Mouse (Mus musculus) heart, postnatal 0 days (tissue): ENCODE results near the gene Morc2a. TPM values are rescaled to one million over a fixed set of nuclear protein-coding genes. Genes with fewer than 3 reads are reported as not detected.

Experiments used
- ATAC-seq: fragments of 200-750 bp; cut with Nextera tagmentation; 2 replicates; pipeline ENCODE4 v1.8.0; 2017; ENCODE audit warnings: low read depth, moderate number of reproducible peaks, moderate library complexity; ENCODE audit not compliant: insufficient read depth
- DNase-seq: peaks from one replicate; pipeline ENCODE4 v3.0.0-alpha.2; 2016; ENCODE audit warnings: low spot score
- H3K27ac ChIP-seq: fragments of 300-500 bp; sonication (generic); 2 replicates; pipeline ENCODE4 v1.5.1; 2014; ENCODE audit warnings: low read depth, mild to moderate bottlenecking
- H3K27me3 ChIP-seq: fragments of 300-500 bp; sonication (generic); 2 replicates; pipeline ENCODE4 v1.6.1; 2014; ENCODE audit warnings: low read length, mixed read lengths; ENCODE audit not compliant: control insufficient read depth, insufficient read depth
- H3K36me3 ChIP-seq: fragments of 300-500 bp; sonication (generic); replicated peaks from 2 replicates; pipeline ENCODE4 v1.6.1; 2014; ENCODE audit warnings: low read length, mixed read lengths; ENCODE audit not compliant: control insufficient read depth, insufficient read depth
- H3K4me1 ChIP-seq: fragments of 300-500 bp; sonication (generic); 2 replicates; pipeline ENCODE4 v1.6.1; 2014; ENCODE audit warnings: antibody characterized with exemption; ENCODE audit not compliant: control insufficient read depth, insufficient read depth
- H3K4me2 ChIP-seq: fragments of 300-500 bp; sonication (generic); 2 replicates; pipeline ENCODE4 v1.6.1; 2014; ENCODE audit warnings: low read depth, mild to moderate bottlenecking, low read length, moderate library complexity
- H3K4me3 ChIP-seq: fragments of 300-500 bp; sonication (generic); 2 replicates; pipeline ENCODE4 v1.5.1; 2014; ENCODE audit warnings: low read depth, low read length
- H3K9ac ChIP-seq: fragments of 300-500 bp; sonication (generic); replicated peaks from 2 replicates; pipeline ENCODE4 v1.6.1; 2014; ENCODE audit warnings: low read depth, low read length, mixed read lengths
- H3K9me3 ChIP-seq: fragments of 300-500 bp; sonication (generic); replicated peaks from 2 replicates; pipeline ENCODE4 v1.6.1; 2016; ENCODE audit warnings: low read length; ENCODE audit not compliant: control insufficient read depth
- CTCF ChIP-seq: IDR thresholded peaks from 2 replicates; pipeline ENCODE4 v1.5.1; 2016; ENCODE audit warnings: antibody characterized with exemption, control low read depth, low read depth
- EP300 ChIP-seq: IDR thresholded peaks from 2 replicates; pipeline ENCODE4 v1.6.1; 2016; ENCODE audit warnings: antibody characterized with exemption, low read depth
- WGBS: fragments of 180-500 bp; shearing (Covaris S2); extraction: QIAGEN DNeasy Blood & Tissue Kit; methylation state at CpG from one replicate; pipeline ENCODE4 v1.1.7; 2014; 5-methylcytosine and 5-hydroxymethylcytosine counted together
- polyA plus RNA-seq: library from polyadenylated mRNA; unstranded; fragments of >200 nt; fragmentation: Nextera tagmentation; extraction: Ambion mirVana; gene quantifications from 2 replicates; pipeline ENCODE4 v1.2.1, GENCODE M21; 2015
- total RNA-seq: library from RNA; depleted of rRNA; stranded (reverse); fragments of >200 nt; gene quantifications from 2 replicates; pipeline ENCODE4 v1.2.3, GENCODE M21; 2014; ENCODE audit warnings: low replicate concordance

Gene Morc2a
- total and polyA plus RNA-seq, 2 experiments from 2014 or later: 9.5 to 12.8 TPM

- 55% methylated on average over 14 of the region's 14 CpGs for WGBS
- no peaks in the 10 kb centered on the region for H3K4me1 ChIP-seq
- no peak overlapping the region for H3K4me2 ChIP-seq
- H3K9ac ChIP-seq: no peak overlapping the region
- TF ChIP-seq EP300: no peak
- TF ChIP-seq CTCF: no peak
- no peak for ATAC-seq
- no peaks in the 10 kb centered on the region for H3K9me3 ChIP-seq
- H3K4me3 ChIP-seq: no peak overlapping the region
- H3K27ac ChIP-seq: no peak overlapping the region
- no peaks in the 10 kb centered on the region for H3K36me3 ChIP-seq
- DNase-seq: no peak
- H3K27me3 ChIP-seq: no peaks in the 10 kb centered on the region
Measured at GRCm38 (mm10) chr11:3710203-3710602, 61.2 kb downstream of the Morc2a start.

GRCm38 (mm10) chr11:3714486-3714885, 65.5 kb downstream of the Morc2a start:
- H3K4me1 ChIP-seq: no peaks in the 10 kb centered on the region
- 31% methylated on average over 15 of the region's 15 CpGs for WGBS

GRCm38 (mm10) chr11:3716662-3717061, 67.7 kb downstream of the Morc2a start:
- H3K27ac ChIP-seq: no peak overlapping the region
- no peaks in the 10 kb centered on the region for H3K9me3 ChIP-seq
- no peaks in the 10 kb centered on the region for H3K27me3 ChIP-seq
- WGBS: 63% methylated on average over 6 of the region's 6 CpGs
- no peak for TF ChIP-seq CTCF
- no peak for TF ChIP-seq EP300
- ATAC-seq: no peak
- H3K4me2 ChIP-seq: no peak overlapping the region
- no peak overlapping the region for H3K9ac ChIP-seq
- DNase-seq: no peak
- H3K4me3 ChIP-seq: no peak overlapping the region
- H3K36me3 ChIP-seq: no peaks in the 10 kb centered on the region
- no peaks in the 10 kb centered on the region for H3K4me1 ChIP-seq

More at GRCm38 (mm10) chr11:3714486-3714885, 65.5 kb downstream of the Morc2a start:
- no peak overlapping the region for H3K4me3 ChIP-seq
- peak; percentile 42 for DNase-seq
- no peak overlapping the region for H3K4me2 ChIP-seq
- no peak overlapping the region for H3K27ac ChIP-seq
- no peak for ATAC-seq
- no peak overlapping the region for H3K9ac ChIP-seq
- H3K36me3 ChIP-seq: no peaks in the 10 kb centered on the region
- no peaks in the 10 kb centered on the region for H3K9me3 ChIP-seq
- H3K27me3 ChIP-seq: no peaks in the 10 kb centered on the region
- TF ChIP-seq CTCF (peak; percentile 80), EP300 (no peak)

GRCm38 (mm10) chr11:3722036-3722435, 73.0 kb downstream of the Morc2a start:
- TF ChIP-seq CTCF (no peak), EP300 (no peak)
- Histone ChIP-seq H3K4me2 (no peak overlapping the region), H3K27ac (no peak overlapping the region), H3K9me3 (no peaks in the 10 kb centered on the region), H3K36me3 (no peaks in the 10 kb centered on the region), H3K9ac (no peak overlapping the region), H3K4me1 (peaks cover 9% of the 10 kb centered on the region), H3K27me3 (no peaks in the 10 kb centered on the region), H3K4me3 (no peak overlapping the region)
- ATAC-seq (no peak), DNase-seq (no peak)
- WGBS: 40% methylated on average over 3 of the region's 3 CpGs

- Histone ChIP-seq H3K9ac (no peak overlapping the region), H3K36me3 (no peaks in the 10 kb centered on the region), H3K4me3 (no peak overlapping the region), H3K9me3 (no peaks in the 10 kb centered on the region), H3K27ac (no peak overlapping the region), H3K4me2 (no peak overlapping the region), H3K27me3 (no peaks in the 10 kb centered on the region), H3K4me1 (peaks cover 9% of the 10 kb centered on the region)
- TF ChIP-seq EP300 (no peak), CTCF (no peak)
- DNase-seq: no peak
- WGBS: 50% methylated on average over 3 of the region's 3 CpGs
- ATAC-seq: no peak
Measured at GRCm38 (mm10) chr11:3722861-3723260, 73.9 kb downstream of the Morc2a start.

GRCm38 (mm10) chr11:3723910-3724309, 74.9 kb downstream of the Morc2a start:
- H3K27ac ChIP-seq: no peak overlapping the region

More at GRCm38 (mm10) chr11:3723910-3724309, 74.9 kb downstream of the Morc2a start:
- Histone ChIP-seq H3K4me1 (peaks cover 9% of the 10 kb centered on the region), H3K9ac (no peak overlapping the region), H3K4me2 (no peak overlapping the region), H3K27me3 (no peaks in the 10 kb centered on the region), H3K4me3 (no peak overlapping the region), H3K9me3 (no peaks in the 10 kb centered on the region), H3K36me3 (no peaks in the 10 kb centered on the region)
- no peak for DNase-seq
- no peak for ATAC-seq
- no peak for TF ChIP-seq CTCF
- 30% methylated on average over 4 of the region's 4 CpGs for WGBS
